8 mouse cellular contexts compared by ENCODE assay signal in the genomic region with DNA sequence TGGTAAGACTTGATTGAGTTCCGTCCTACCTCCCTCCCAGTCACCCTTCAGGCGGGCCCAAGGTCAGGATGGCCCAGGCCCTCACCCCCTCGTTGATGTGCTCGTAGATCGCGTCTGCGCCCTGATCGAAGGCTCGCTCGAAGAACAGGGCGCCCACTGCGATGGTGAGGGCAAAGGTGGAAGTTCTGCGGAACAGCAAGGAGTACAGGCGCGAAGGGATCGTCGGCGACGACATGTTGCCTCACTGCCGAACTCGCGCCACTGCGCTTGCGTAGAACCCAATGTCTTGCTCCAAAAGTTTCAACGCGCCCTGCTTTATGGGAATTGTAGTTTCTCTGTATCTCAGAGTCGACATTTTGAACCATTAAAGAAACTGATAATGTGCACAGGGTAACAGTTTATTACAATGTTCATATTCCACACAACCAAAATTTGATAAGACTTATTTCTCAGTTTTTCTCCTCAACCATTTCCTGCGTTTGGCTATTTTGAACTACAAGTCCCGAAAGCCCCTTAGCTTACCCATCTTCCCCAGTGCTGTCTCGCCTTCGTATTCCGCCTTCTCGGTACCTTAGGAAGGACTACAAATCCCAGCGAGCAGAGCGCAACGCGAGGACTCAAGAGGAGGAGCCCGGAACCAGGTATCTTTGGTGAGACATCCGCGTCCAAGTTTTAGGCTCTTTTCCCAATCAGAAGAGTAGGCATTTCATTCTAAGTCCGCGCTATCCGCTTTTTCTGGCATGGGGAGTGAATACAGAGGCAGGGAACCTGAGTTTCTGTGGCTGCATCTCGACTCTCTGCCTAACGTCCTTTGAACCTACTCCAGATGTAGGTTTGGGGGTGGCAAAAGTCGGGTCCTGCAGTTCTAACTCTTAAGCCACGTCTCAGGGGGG. TPM values are rescaled to one million over a fixed set of nuclear protein-coding genes. Genes with fewer than 3 reads are reported as not detected.
DNase-seq lines count a peak whose midpoint lies in the region; ATAC-seq and TF ChIP-seq lines count a peak whose summit lies in the region.

Gene Uqcr10, minus strand, starts transcription at position 271 of the 893 bp plus-strand sequence.
Gene Zmat5, plus strand, starts transcription at position 607 of the 893 bp plus-strand sequence.

- ATAC-seq in embryonic facial prominence, embryonic 14.5 days (ENCODE audit: low read depth): peak; percentile 99
- ATAC-seq in limb, embryonic 13.5 days (ENCODE audit: low FRiP score, low read depth): peak; percentile 98
- peak; percentile 99 for ATAC-seq in midbrain, embryonic 16.5 days

- peak; percentile 99 for TF ChIP-seq POLR2A in heart, adult 2 months (IDR thresholded peaks at IDR 0.05; ENCODE audit: insufficient read depth, low read depth, low read length)

- H3K9me3 ChIP-seq in embryonic facial prominence, embryonic 14.5 days (ENCODE audit: control insufficient read depth, low read length): no peaks in the 10 kb centered on the region
- H3K9me3 ChIP-seq in limb, embryonic 13.5 days: no peaks in the 10 kb centered on the region
- no peaks in the 10 kb centered on the region for H3K9me3 ChIP-seq in midbrain, embryonic 16.5 days (replicated peaks; ENCODE audit: control insufficient read depth, low read length, poor library complexity, severe bottlenecking)

- DNase-seq in 3T3-L1 (ENCODE audit: low read depth, low spot score): peak; percentile 96
- peak; percentile 83 to 87 for DNase-seq in adrenal gland, postnatal 4 days (ENCODE audit: low spot score in 2 of 2)
- DNase-seq in embryonic facial prominence, embryonic 14.5 days (ENCODE audit: low spot score): peak; percentile 99
- DNase-seq in heart, adult 2 months: peak; percentile 92 to 93
- DNase-seq in kidney, adult 8-10 months: peak; percentile 92 to 94
- DNase-seq in spleen, postnatal 10 days (ENCODE audit: low spot score in 2 of 2): peak; percentile 91 to 96

- peak within 1 kb of the TSS; percentile 56 for H3K4me3 ChIP-seq in embryonic facial prominence, embryonic 14.5 days (ENCODE audit: low read depth, low read length)
- peak within 1 kb of the TSS; percentile 86 for H3K4me3 ChIP-seq in heart, adult 2 months
- H3K4me3 ChIP-seq in limb, embryonic 13.5 days: peak within 1 kb of the TSS; percentile 70
- H3K4me3 ChIP-seq in midbrain, embryonic 16.5 days (ENCODE audit: low read depth, low read length): peak within 1 kb of the TSS; percentile 91

- H3K9ac ChIP-seq in embryonic facial prominence, embryonic 14.5 days (ENCODE audit: low read depth, low read length): peak within 1 kb of the TSS; percentile 71
- peak within 1 kb of the TSS; percentile 87 for H3K9ac ChIP-seq in heart, adult 2 months (ENCODE audit: low read depth, low read length)
- peak within 1 kb of the TSS; percentile 84 for H3K9ac ChIP-seq in limb, embryonic 13.5 days
- peak within 1 kb of the TSS; percentile 70 for H3K9ac ChIP-seq in midbrain, embryonic 16.5 days (ENCODE audit: low read depth, low read length)

- peaks cover 13% of the 10 kb centered on the region for H3K36me3 ChIP-seq in embryonic facial prominence, embryonic 14.5 days (ENCODE audit: control insufficient read depth, insufficient read depth, low read length)
- peaks cover 5% of the 10 kb centered on the region for H3K36me3 ChIP-seq in heart, adult 2 months (ENCODE audit: control insufficient read depth, insufficient read depth, low read length)
- H3K36me3 ChIP-seq in limb, embryonic 13.5 days: peaks cover 20% of the 10 kb centered on the region
- H3K36me3 ChIP-seq in midbrain, embryonic 16.5 days (ENCODE audit: control insufficient read depth, insufficient read depth, low read length): peaks cover 4% of the 10 kb centered on the region

- H3K27me3 ChIP-seq in embryonic facial prominence, embryonic 14.5 days (replicated peaks; ENCODE audit: control insufficient read depth, insufficient read depth, low read length): no peaks in the 10 kb centered on the region
- H3K27me3 ChIP-seq in heart, adult 2 months (ENCODE audit: control insufficient read depth, insufficient read depth, low read length): no peaks in the 10 kb centered on the region
- no peaks in the 10 kb centered on the region for H3K27me3 ChIP-seq in limb, embryonic 13.5 days
- no peaks in the 10 kb centered on the region for H3K27me3 ChIP-seq in midbrain, embryonic 16.5 days (ENCODE audit: control insufficient read depth, insufficient read depth, low read depth, low read length)

- H3K4me1 ChIP-seq in embryonic facial prominence, embryonic 14.5 days (ENCODE audit: control insufficient read depth, insufficient read depth, low read length): peaks cover 7% of the 10 kb centered on the region; the same call in 1 of the 2 replicates
- H3K4me1 ChIP-seq in heart, adult 2 months (ENCODE audit: control insufficient read depth, insufficient read depth, low read length): no peaks in the 10 kb centered on the region; the same call in 1 of the 2 replicates
- peaks cover 17% of the 10 kb centered on the region for H3K4me1 ChIP-seq in limb, embryonic 13.5 days
- peaks cover 15% of the 10 kb centered on the region for H3K4me1 ChIP-seq in midbrain, embryonic 16.5 days (ENCODE audit: control insufficient read depth, insufficient read depth, low read length)

- no peaks in the 10 kb centered on the region; the same call in 1 of the 2 replicates for H3K79me2 ChIP-seq in heart, adult 2 months (replicated peaks; ENCODE audit: control insufficient read depth, insufficient read depth, low read length)

- peak within 1 kb of the TSS; percentile 42; the same call in 1 of the 2 replicates for H3K27ac ChIP-seq in embryonic facial prominence, embryonic 14.5 days (replicated peaks; ENCODE audit: low read depth, low read length)
- peak within 1 kb of the TSS; percentile 96 for H3K27ac ChIP-seq in heart, adult 2 months
- peak within 1 kb of the TSS; percentile 45; the same call in 1 of the 2 replicates for H3K27ac ChIP-seq in limb, embryonic 13.5 days
- peak within 1 kb of the TSS; percentile 83 for H3K27ac ChIP-seq in midbrain, embryonic 16.5 days (ENCODE audit: low read length)

- peak within 1 kb of the TSS; percentile 82 for H3K4me2 ChIP-seq in embryonic facial prominence, embryonic 14.5 days (ENCODE audit: low read depth, low read length)
- peak within 1 kb of the TSS; percentile 82 for H3K4me2 ChIP-seq in limb, embryonic 13.5 days (replicated peaks)
- H3K4me2 ChIP-seq in midbrain, embryonic 16.5 days (ENCODE audit: low read length): peak within 1 kb of the TSS; percentile 90

- TF ChIP-seq CTCF in heart, adult 2 months (IDR thresholded peaks at IDR 0.05): no peak

- intact Hi-C loops in heart, adult 2 months (cut with DNase I): loop anchor here (5.0 kb wide), 2 partner anchors 112 to 197 kb away; partner anchors contain the start of gene Mtmr3

- under 1% methylated on average over 47 of the region's 47 CpGs for WGBS in embryonic facial prominence, embryonic 14.5 days
- WGBS in heart, adult 2 months: under 1% methylated on average over 47 of the region's 47 CpGs
- under 1% methylated on average over 47 of the region's 47 CpGs for WGBS in limb, embryonic 13.5 days
- WGBS in midbrain, embryonic 16.5 days: under 1% methylated on average over 47 of the region's 47 CpGs

- peak; percentile 51 for TF ChIP-seq EP300 in heart, adult 2 months (IDR thresholded peaks at IDR 0.05; ENCODE audit: insufficient read depth, low read depth, low read length)

RNA-seq across cellular contexts. Expression of gene Uqcr10, which starts in this region (rescaled TPM):
- total RNA-seq in adrenal gland, postnatal 4 days (2021): 100 to 1,000 TPM; 558 to 634 TPM
- polyA plus RNA-seq in embryonic facial prominence, embryonic 14.5 days (2014; fragmentation: Nextera tagmentation; extraction: Ambion mirVana): 722 and 816 TPM in 2 replicates
- total RNA-seq in heart, adult 2 months (2021): 1,000 to 10,000 TPM; 1,404 to 1,617 TPM
- polyA plus RNA-seq in heart, adult 2 months (2012; rRNA removed): 2,007 and 2,149 TPM in 2 replicates
- 662 and 692 TPM in 2 replicates for polyA plus RNA-seq in limb, embryonic 13.5 days (2015; fragmentation: Nextera tagmentation; extraction: Ambion mirVana)
- polyA plus RNA-seq in midbrain, embryonic 16.5 days (2015; fragmentation: Nextera tagmentation; extraction: Ambion mirVana): 525 and 569 TPM in 2 replicates

RNA-seq across cellular contexts. Expression of gene Zmat5, which starts in this region (rescaled TPM):
- 10 to 100 TPM; 45.4 to 45.7 TPM for total RNA-seq in adrenal gland, postnatal 4 days (2021)
- polyA plus RNA-seq in embryonic facial prominence, embryonic 14.5 days (2014; fragmentation: Nextera tagmentation; extraction: Ambion mirVana): 51.7 and 52.2 TPM in 2 replicates
- total RNA-seq in heart, adult 2 months (2021): 10 to 100 TPM; 22.2 to 26.3 TPM
- polyA plus RNA-seq in heart, adult 2 months (2012; rRNA removed): 32.1 and 36.2 TPM in 2 replicates
- polyA plus RNA-seq in limb, embryonic 13.5 days (2015; fragmentation: Nextera tagmentation; extraction: Ambion mirVana): 63.4 and 65.3 TPM in 2 replicates
- polyA plus RNA-seq in midbrain, embryonic 16.5 days (2015; fragmentation: Nextera tagmentation; extraction: Ambion mirVana): 49.4 and 51.3 TPM in 2 replicates

Comparison
In these comparisons a context has a peak if more than half of its experiments do, and no peak if none do; other contexts are left out.
1. Peak in every context shown above with its lines: DNase-seq, ATAC-seq, H3K4me3 ChIP-seq and H3K27ac ChIP-seq.
2. H3K27ac ChIP-seq: peak in every context shown above with its lines; median percentile 96 in heart, adult 2 months; 83 in midbrain, embryonic 16.5 days; 45 in limb, embryonic 13.5 days; 42 in embryonic facial prominence, embryonic 14.5 days.